Mouse (Mus musculus): ENCODE data around the gene Il17a. TPM values are rescaled to one million over a fixed set of nuclear protein-coding genes. Genes with fewer than 3 reads are reported as not detected.
"Not testable (repeated sequence)": the region's sequence is repeated elsewhere in the genome, so short reads cannot be mapped to it uniquely, and the experiment has no call there.

The Il17a gene
- polyA plus RNA-seq, 1 experiment, result 0.16 TPM

GRCm38 (mm10) chr1:20759799-20760198 is 29.1 kb downstream of the Il17a start:
- no peaks in the 10 kb centered on the region for H3K4me1 ChIP-seq (ENCODE audit: control insufficient read depth, insufficient read depth, insufficient read length, low read length)
- 74% methylated on average over 10 of the region's 10 CpGs for WGBS
- no peaks in the 10 kb centered on the region for H3K27me3 ChIP-seq (ENCODE audit: control insufficient read depth, insufficient read depth, low read length)
- H3K36me3 ChIP-seq (ENCODE audit: control insufficient read depth, insufficient read depth, low read length), result no peaks in the 10 kb centered on the region
- TF ChIP-seq CTCF (IDR thresholded peaks at IDR 0.05; ENCODE audit: extremely low read depth, insufficient read length, insufficient replicate concordance, low read depth, low read length), result no peak
- no peak for TF ChIP-seq POLR2A (IDR thresholded peaks at IDR 0.05; ENCODE audit: low read depth, low read length)
- H3K4me3 ChIP-seq (ENCODE audit: low read depth, low read length), result no peak overlapping the region
- no peak overlapping the region for H3K27ac ChIP-seq (ENCODE audit: insufficient read depth, low read depth, low read length)

- TF ChIP-seq POLR2A (IDR thresholded peaks at IDR 0.05; ENCODE audit: low read depth, low read length) (no peak), CTCF (IDR thresholded peaks at IDR 0.05; ENCODE audit: extremely low read depth, insufficient read length, insufficient replicate concordance, low read depth, low read length) (no peak)
- Histone ChIP-seq H3K27ac (ENCODE audit: insufficient read depth, low read depth, low read length) (no peak overlapping the region), H3K27me3 (ENCODE audit: control insufficient read depth, insufficient read depth, low read length) (no peaks in the 10 kb centered on the region), H3K4me1 (ENCODE audit: control insufficient read depth, insufficient read depth, insufficient read length, low read length) (no peaks in the 10 kb centered on the region), H3K36me3 (ENCODE audit: control insufficient read depth, insufficient read depth, low read length) (no peaks in the 10 kb centered on the region), H3K4me3 (ENCODE audit: low read depth, low read length) (no peak overlapping the region)
- 48% methylated on average over 5 of the region's 5 CpGs for WGBS
Measured at GRCm38 (mm10) chr1:20760331-20760730, 29.6 kb downstream of the Il17a start.

DNA sequence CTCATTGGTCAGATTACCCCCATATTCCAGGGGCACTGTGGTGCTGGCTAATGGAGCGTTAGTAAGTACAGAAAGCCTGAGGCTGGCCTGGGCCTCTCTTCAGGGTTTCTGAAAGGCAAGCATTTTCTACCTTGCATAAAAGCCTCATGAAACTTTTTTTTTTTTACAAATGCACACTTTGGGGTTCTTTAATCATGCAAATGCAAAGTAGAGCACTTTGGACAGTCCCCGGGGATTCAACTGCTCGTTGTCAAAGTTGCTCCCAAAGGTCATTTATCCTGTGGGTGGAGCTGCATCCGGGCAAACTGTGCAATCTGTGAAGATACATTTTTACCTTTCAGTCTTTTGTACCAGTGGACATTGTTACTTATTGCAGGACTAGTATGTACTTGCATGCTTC is 30.7 kb downstream of the Il17a start:
- Histone ChIP-seq H3K36me3 (ENCODE audit: control insufficient read depth, insufficient read depth, low read length) (no peaks in the 10 kb centered on the region), H3K4me1 (ENCODE audit: control insufficient read depth, insufficient read depth, insufficient read length, low read length) (no peaks in the 10 kb centered on the region), H3K27me3 (ENCODE audit: control insufficient read depth, insufficient read depth, low read length) (no peaks in the 10 kb centered on the region), H3K4me3 (ENCODE audit: low read depth, low read length) (no peak overlapping the region), H3K27ac (ENCODE audit: insufficient read depth, low read depth, low read length) (no peak overlapping the region)
- TF ChIP-seq POLR2A (IDR thresholded peaks at IDR 0.05; ENCODE audit: low read depth, low read length) (no peak), CTCF (IDR thresholded peaks at IDR 0.05; ENCODE audit: extremely low read depth, insufficient read length, insufficient replicate concordance, low read depth, low read length) (no peak)
- 61% methylated on average over 4 of the region's 4 CpGs for WGBS

GRCm38 (mm10) chr1:20766526-20766925 is 35.8 kb downstream of the Il17a start:
- TF ChIP-seq POLR2A (IDR thresholded peaks at IDR 0.05; ENCODE audit: low read depth, low read length) (no peak), CTCF (IDR thresholded peaks at IDR 0.05; ENCODE audit: extremely low read depth, insufficient read length, insufficient replicate concordance, low read depth, low read length) (no peak)
- WGBS, result 73% methylated on average over 6 of the region's 6 CpGs
- H3K27ac ChIP-seq (ENCODE audit: insufficient read depth, low read depth, low read length), result no peak overlapping the region

DNA sequence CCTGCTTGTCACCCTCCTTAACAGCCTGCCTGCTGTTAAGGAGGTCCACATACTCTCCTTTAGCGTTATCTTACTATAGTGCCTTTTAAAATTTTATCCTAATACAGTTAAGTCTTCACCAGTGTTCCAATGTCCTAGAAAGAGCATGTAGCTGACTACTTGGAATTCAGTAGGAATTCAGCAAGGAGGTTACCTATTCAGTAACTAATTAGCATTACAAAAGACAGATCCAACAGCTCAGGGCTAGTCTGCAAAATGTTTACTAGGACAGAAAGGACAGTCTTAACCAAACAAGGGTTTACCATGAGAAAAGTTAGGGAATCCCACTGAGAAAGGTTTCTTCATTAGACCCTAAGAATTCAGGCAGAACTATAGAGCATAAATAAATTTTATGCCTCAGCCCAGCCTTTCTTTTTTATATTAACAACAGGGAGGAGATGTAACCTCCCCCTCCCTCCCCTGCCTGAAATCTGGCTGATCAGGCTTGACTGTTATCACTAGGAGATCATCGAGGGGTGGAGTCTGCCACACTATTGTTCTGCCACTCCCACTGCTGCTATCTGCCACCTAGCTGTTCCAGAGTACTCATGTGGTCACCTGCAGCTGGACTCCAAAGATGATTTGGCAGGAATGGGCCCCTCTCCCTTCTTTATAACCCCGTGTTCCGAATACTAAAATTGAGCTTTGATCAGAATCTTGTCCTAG is 43.5 kb downstream of the Il17a start:
- not testable (repeated sequence) for H3K27me3 ChIP-seq (ENCODE audit: control insufficient read depth, insufficient read depth, low read length); H3K36me3 ChIP-seq (ENCODE audit: control insufficient read depth, insufficient read depth, low read length); H3K27ac ChIP-seq (ENCODE audit: insufficient read depth, low read depth, low read length); H3K4me3 ChIP-seq (ENCODE audit: low read depth, low read length); H3K4me1 ChIP-seq (ENCODE audit: control insufficient read depth, insufficient read depth, insufficient read length, low read length)
- WGBS, result 65% methylated on average over 4 of the region's 4 CpGs

More at GRCm38 (mm10) chr1:20766526-20766925, 35.8 kb downstream of the Il17a start:
- Histone ChIP-seq H3K4me3 (ENCODE audit: low read depth, low read length) (no peak overlapping the region), H3K27me3 (ENCODE audit: control insufficient read depth, insufficient read depth, low read length) (no peaks in the 10 kb centered on the region), H3K36me3 (ENCODE audit: control insufficient read depth, insufficient read depth, low read length) (no peaks in the 10 kb centered on the region), H3K4me1 (ENCODE audit: control insufficient read depth, insufficient read depth, insufficient read length, low read length) (no peaks in the 10 kb centered on the region)

- TF ChIP-seq CTCF (IDR thresholded peaks at IDR 0.05; ENCODE audit: extremely low read depth, insufficient read length, insufficient replicate concordance, low read depth, low read length) (no peak), POLR2A (IDR thresholded peaks at IDR 0.05; ENCODE audit: low read depth, low read length) (no peak)
- WGBS, result 73% methylated on average over 2 of the region's 2 CpGs
- no peaks in the 10 kb centered on the region for H3K36me3 ChIP-seq (ENCODE audit: control insufficient read depth, insufficient read depth, low read length)
- no peak overlapping the region for H3K27ac ChIP-seq (ENCODE audit: insufficient read depth, low read depth, low read length)
- H3K4me1 ChIP-seq (ENCODE audit: control insufficient read depth, insufficient read depth, insufficient read length, low read length), result no peaks in the 10 kb centered on the region
- no peaks in the 10 kb centered on the region for H3K27me3 ChIP-seq (ENCODE audit: control insufficient read depth, insufficient read depth, low read length)
- H3K4me3 ChIP-seq (ENCODE audit: low read depth, low read length), result no peak overlapping the region
Measured at GRCm38 (mm10) chr1:20778366-20778765, 47.7 kb downstream of the Il17a start.

Other genes starting within 250 kb of the Il17a start
- gene Pkhd1, start 112.8 kb upstream of the Il17a start, polyA plus RNA-seq (2012; rRNA removed), result 0.03 and 0.11 TPM in 2 replicates
- gene Il17f, start 59.7 kb downstream of the Il17a start, polyA plus RNA-seq (2012; rRNA removed), result not detected in 2 replicates
- gene Mcm3, start 89.4 kb downstream of the Il17a start, polyA plus RNA-seq (2012; rRNA removed), result 5.2 and 8.9 TPM in 2 replicates
- 5.6 and 19.4 TPM in 2 replicates for gene Paqr8, start 159.7 kb downstream of the Il17a start, polyA plus RNA-seq (2012; rRNA removed)
- gene Efhc1, start 220.7 kb downstream of the Il17a start, polyA plus RNA-seq (2012; rRNA removed), result 0.32 and 0.50 TPM in 2 replicates

Data from small intestine, adult 2 months (tissue).